Mouse (Mus musculus) layer of hippocampus, postnatal 14 days (tissue): Measurements from ENCODE around the gene Olfr1228. TPM values are rescaled to one million over a fixed set of nuclear protein-coding genes. Genes with fewer than 3 reads are reported as not detected.

Source experiments
- DNase-seq, 2 experiments: peaks; one replicate each; pipeline ENCODE4 v3.0.0; 2021 to 2022; ENCODE audit warnings: low spot score in 2 of 2, mixed read lengths in 1 of 2
- long read RNA-seq, 2 experiments: library from polyadenylated mRNA; stranded (forward); transcript quantifications; one replicate each; pipeline ENCODE4 v2.0.0; 2021
- total RNA-seq, 2 experiments: library from RNA; stranded (reverse); gene quantifications; 2 replicates each; pipeline ENCODE4 v1.2.3; 2021

Olfr1228 gene
- not detected for total RNA-seq
- long read RNA-seq, experiment 1, result 0 reads
- long read RNA-seq, experiment 2, result 0 reads

- DNase-seq, result no peak
These were observed at the start of gene Olfr1228 for GRCm38 (mm10) chr2:89253962-89254361. Gene Olfr1228, minus strand, starts transcription at chr2:89254062.

- no peak for DNase-seq
These were observed 43.3 kb upstream of the Olfr1228 start, which contains the start of gene Olfr1230 for GRCm38 (mm10) chr2:89297168-89297567. Gene Olfr1230, minus strand, starts transcription at chr2:89297268.

DNA sequence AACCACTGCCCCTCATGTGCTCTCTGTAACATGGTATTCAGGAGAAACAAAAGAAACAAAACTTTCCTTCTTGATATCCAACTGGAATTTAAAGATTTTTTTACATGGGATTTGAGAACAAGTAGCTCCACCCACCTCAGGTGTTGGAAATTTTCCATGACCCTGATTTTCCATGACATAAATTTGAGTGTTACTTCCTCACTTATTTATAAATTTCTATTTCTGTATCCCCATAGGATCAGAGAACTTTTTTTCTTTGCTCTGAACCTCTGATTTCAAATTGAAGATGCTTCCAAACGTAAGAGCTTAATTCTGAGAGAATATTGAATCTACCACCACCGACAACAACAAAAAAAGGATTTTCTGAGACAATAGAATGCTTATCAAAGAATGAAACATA is 34.1 kb upstream of the Olfr1228 start, which contains the start of gene Olfr1229:
TSS of gene Olfr1229 (minus strand) at position 101 of the 400 bp plus-strand sequence.
- no peak for DNase-seq

GRCm38 (mm10) chr2:89199948-89200347 is 53.9 kb downstream of the Olfr1228 start, which contains the start of gene Olfr1226:
Gene Olfr1226, minus strand, starts transcription at chr2:89200048.
- no peak for DNase-seq

Other genes starting within 250 kb of the Olfr1228 start
- not detected for gene Olfr1215, start 247.1 kb downstream of the Olfr1228 start, total RNA-seq
- not detected for gene Olfr1216, start 235.7 kb downstream of the Olfr1228 start, total RNA-seq
- not detected for gene Olfr1217, start 222.0 kb downstream of the Olfr1228 start, total RNA-seq
- gene Olfr1218, start 192.9 kb downstream of the Olfr1228 start, total RNA-seq, result not detected
- gene Olfr1219, start 170.5 kb downstream of the Olfr1228 start, total RNA-seq, result not detected
- gene Olfr1220, start 147.2 kb downstream of the Olfr1228 start, total RNA-seq, result not detected
- gene Olfr1221, start 136.8 kb downstream of the Olfr1228 start, total RNA-seq, result not detected
- not detected for gene Olfr1222, start 121.0 kb downstream of the Olfr1228 start, total RNA-seq
- not detected for gene Olfr1223, start 102.5 kb downstream of the Olfr1228 start, total RNA-seq
- not detected for gene Olfr1224-ps1, start 90.0 kb downstream of the Olfr1228 start, total RNA-seq
- gene Olfr1225, start 79.4 kb downstream of the Olfr1228 start, total RNA-seq, result not detected
- gene Olfr1226, start 54.0 kb downstream of the Olfr1228 start, total RNA-seq, result not detected
- not detected for gene Olfr1229, start 34.0 kb upstream of the Olfr1228 start, total RNA-seq
- not detected for gene Olfr1230, start 43.2 kb upstream of the Olfr1228 start, total RNA-seq
- gene Olfr1231, start 53.0 kb upstream of the Olfr1228 start, total RNA-seq, result not detected
- not detected for gene Olfr1232, start 75.6 kb upstream of the Olfr1228 start, total RNA-seq
- not detected for gene Olfr1233, start 88.3 kb upstream of the Olfr1228 start, total RNA-seq
- gene Olfr1234, start 110.8 kb upstream of the Olfr1228 start, total RNA-seq, result not detected
- gene Olfr1238, start 155.6 kb upstream of the Olfr1228 start, total RNA-seq, result not detected
- gene Olfr1239, start 166.3 kb upstream of the Olfr1228 start, total RNA-seq, result not detected
- not detected for gene Olfr1240, start 188.9 kb upstream of the Olfr1228 start, total RNA-seq
- gene Olfr1241, start 233.1 kb upstream of the Olfr1228 start, total RNA-seq, result not detected
- not detected for gene Olfr1242, start 244.3 kb upstream of the Olfr1228 start, total RNA-seq